Mouse (Mus musculus) midbrain, embryonic 15.5 days (tissue): ENCODE results near the gene Siah1a. TPM values are rescaled to one million over a fixed set of nuclear protein-coding genes. Genes with fewer than 3 reads are reported as not detected.

Experiments
- ATAC-seq: fragments of 200-750 bp; cut with Nextera tagmentation; replicated peaks from 2 replicates; pipeline ENCODE4 v1.8.0; 2017; ENCODE audit warnings: moderate TSS enrichment
- H3K27ac ChIP-seq: fragments of 300-500 bp; sonication (generic); 2 replicates; pipeline ENCODE4 v1.5.1; 2015; ENCODE audit warnings: mild to moderate bottlenecking, inconsistent platforms
- H3K27me3 ChIP-seq: fragments of 300-500 bp; sonication (generic); replicated peaks from 2 replicates; pipeline ENCODE4 v1.6.1; 2015; ENCODE audit warnings: inconsistent platforms
- H3K36me3 ChIP-seq: fragments of 300-500 bp; sonication (generic); replicated peaks from 2 replicates; pipeline ENCODE4 v1.6.1; 2015; ENCODE audit warnings: inconsistent platforms
- H3K4me1 ChIP-seq: fragments of 300-500 bp; sonication (generic); 2 replicates; pipeline ENCODE4 v1.6.1; 2015; ENCODE audit warnings: inconsistent platforms
- H3K4me2 ChIP-seq: fragments of 300-500 bp; sonication (generic); 2 replicates; pipeline ENCODE4 v1.6.1; 2015; ENCODE audit warnings: inconsistent platforms, mild to moderate bottlenecking, moderate library complexity
- H3K4me3 ChIP-seq: fragments of 300-500 bp; sonication (generic); 2 replicates; pipeline ENCODE4 v1.5.1; 2015; ENCODE audit warnings: mild to moderate bottlenecking, inconsistent platforms
- H3K9ac ChIP-seq: fragments of 300-500 bp; sonication (generic); 2 replicates; pipeline ENCODE4 v1.6.1; 2015; ENCODE audit warnings: mild to moderate bottlenecking, inconsistent platforms
- H3K9me3 ChIP-seq: fragments of 300-500 bp; sonication (generic); 2 replicates; pipeline ENCODE4 v1.6.1; 2016; ENCODE audit warnings: inconsistent platforms
- WGBS: fragments of 180-500 bp; shearing (Covaris S2); methylation state at CpG from one replicate; pipeline ENCODE4 v1.1.7; 2015; ENCODE audit warnings: mixed read lengths; 5-methylcytosine and 5-hydroxymethylcytosine counted together
- polyA plus RNA-seq: library from polyadenylated mRNA; unstranded; fragments of >200 nt; fragmentation: Nextera tagmentation; extraction: Ambion mirVana; gene quantifications from 2 replicates; pipeline ENCODE4 v1.2.1, GENCODE M21; 2015

The Siah1a gene
- polyA plus RNA-seq = 74.8 and 76.1 TPM in 2 replicates

DNA sequence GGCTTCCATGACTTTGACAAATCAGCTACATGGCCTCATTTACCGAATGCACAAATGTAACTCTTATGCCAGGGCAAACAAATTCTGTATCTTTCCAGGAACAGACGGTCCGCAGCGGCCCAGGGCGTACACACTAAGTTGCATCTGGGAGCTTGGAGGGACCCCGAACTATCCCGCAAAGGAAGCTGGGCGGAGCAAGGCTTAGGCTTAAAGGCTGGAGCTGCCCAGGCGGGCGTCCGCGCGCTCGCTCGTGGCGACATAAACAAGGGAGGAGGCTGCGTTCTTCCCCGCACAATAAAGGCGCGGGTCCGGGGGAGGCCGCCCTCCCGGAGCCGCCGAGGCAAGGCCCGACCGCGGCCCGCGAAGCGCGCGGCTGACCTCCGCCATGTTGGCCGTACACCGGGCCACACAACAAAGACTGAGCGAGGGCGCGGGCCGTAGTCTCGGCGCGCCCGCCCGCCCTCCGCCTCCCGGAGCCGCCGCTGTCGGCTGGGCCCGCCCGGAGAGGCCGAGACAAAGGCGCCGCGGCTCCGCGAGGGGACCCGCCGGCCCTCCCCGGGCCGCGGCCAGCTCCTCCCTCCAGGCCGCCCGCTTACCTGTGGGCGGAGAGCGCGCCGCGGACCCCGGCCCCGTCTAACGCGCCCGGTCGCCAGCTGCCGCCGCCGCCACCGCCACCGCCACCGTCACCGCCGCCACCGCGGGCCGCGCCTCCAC is at the start of gene Siah1a, which contains the start of gene Gm10638:
Gene Siah1a, minus strand, starts transcription at position 714 of the 714 bp plus-strand sequence.
Gene Gm10638, plus strand, starts transcription at position 479 of the 714 bp plus-strand sequence.
- peak within 1 kb of the TSS; percentile 98 for H3K9ac ChIP-seq
- no peaks in the 10 kb centered on the region for H3K36me3 ChIP-seq
- ATAC-seq = peak; percentile 83
- 1% methylated on average over 69 of the region's 88 CpGs for WGBS
- peak within 1 kb of the TSS; percentile 69 for H3K4me2 ChIP-seq
- peaks cover 43% of the 10 kb centered on the region for H3K4me1 ChIP-seq
- H3K27ac ChIP-seq = peak within 1 kb of the TSS; percentile 98
- H3K9me3 ChIP-seq = no peaks in the 10 kb centered on the region
- no peaks in the 10 kb centered on the region for H3K27me3 ChIP-seq
- H3K4me3 ChIP-seq = peak within 1 kb of the TSS; percentile 96

DNA sequence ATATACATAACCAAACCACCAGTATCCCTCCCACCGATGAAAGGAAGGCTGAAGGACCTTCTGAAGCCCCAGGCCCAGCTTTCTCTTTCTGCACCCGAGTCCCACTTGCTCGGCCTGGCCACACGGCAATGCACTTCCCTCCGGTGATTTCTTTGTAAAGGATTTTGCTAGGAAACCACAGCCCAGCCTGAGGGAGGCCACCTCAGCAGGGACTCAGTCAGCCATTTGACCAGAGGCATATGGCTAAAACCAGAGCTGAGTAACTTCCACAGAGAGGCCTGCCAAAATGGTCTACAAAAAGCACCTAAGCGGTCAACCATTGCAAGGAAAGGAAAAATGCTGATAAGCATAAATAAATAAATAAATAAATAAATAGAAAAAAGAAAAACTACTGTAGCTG is 49.0 kb upstream of the Siah1a start:
- Histone ChIP-seq H3K27ac (no peak overlapping the region), H3K4me2 (no peak overlapping the region), H3K27me3 (no peaks in the 10 kb centered on the region), H3K4me3 (no peak overlapping the region), H3K36me3 (no peaks in the 10 kb centered on the region), H3K9ac (no peak overlapping the region), H3K9me3 (no peaks in the 10 kb centered on the region), H3K4me1 (no peaks in the 10 kb centered on the region)
- ATAC-seq = no peak
- WGBS = 39% methylated on average over 6 of the region's 6 CpGs

DNA sequence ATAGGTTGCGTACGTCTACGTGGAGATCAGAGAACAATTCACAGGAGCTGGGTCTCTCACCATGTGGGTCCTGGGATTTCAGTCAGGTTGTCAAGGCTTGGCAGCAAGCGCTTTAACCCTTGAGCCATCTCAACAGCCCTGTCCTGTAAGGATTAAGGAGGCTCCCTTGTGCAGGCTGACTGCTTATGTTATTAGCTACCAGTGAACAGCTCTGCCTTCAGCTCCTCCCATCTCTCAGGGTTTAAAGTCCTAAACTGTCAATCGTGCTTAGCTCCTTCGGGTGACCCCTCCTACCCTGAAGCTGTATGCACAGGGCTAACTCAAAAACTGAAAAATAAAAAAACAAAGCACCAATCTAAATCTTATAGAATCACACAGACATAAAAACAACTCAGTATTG is 45.8 kb upstream of the Siah1a start:
- 50% methylated on average over 6 of the region's 6 CpGs for WGBS
- ATAC-seq = no peak
- Histone ChIP-seq H3K4me2 (no peak overlapping the region), H3K27ac (no peak overlapping the region), H3K9me3 (no peaks in the 10 kb centered on the region), H3K27me3 (no peaks in the 10 kb centered on the region), H3K9ac (no peak overlapping the region), H3K4me3 (no peak overlapping the region), H3K36me3 (no peaks in the 10 kb centered on the region), H3K4me1 (no peaks in the 10 kb centered on the region)

DNA sequence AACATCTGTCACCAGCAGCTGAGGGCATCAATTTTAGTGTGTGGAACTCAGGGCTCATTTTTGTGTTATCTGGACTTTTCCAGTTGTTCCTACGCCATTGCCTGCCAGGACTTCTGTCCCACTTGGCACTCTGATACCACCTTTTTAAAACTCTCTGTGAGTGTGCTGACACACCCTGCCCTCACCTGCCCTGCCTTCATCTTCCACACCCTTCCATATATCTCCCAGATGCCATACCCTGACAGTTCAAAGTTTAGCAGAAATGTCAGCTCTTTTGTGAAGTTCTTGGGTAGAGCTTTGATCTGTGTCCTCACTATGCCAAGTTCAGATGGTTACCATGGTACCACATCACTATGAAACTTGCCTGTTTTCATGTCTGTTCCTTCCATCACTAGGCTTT is 43.8 kb upstream of the Siah1a start:
- H3K4me2 ChIP-seq = no peak overlapping the region
- H3K4me3 ChIP-seq = no peak overlapping the region
- H3K27ac ChIP-seq = no peak overlapping the region
- H3K9ac ChIP-seq = no peak overlapping the region
- H3K27me3 ChIP-seq = no peaks in the 10 kb centered on the region
- WGBS = 76% methylated on average over 1 of the region's 1 CpGs
- H3K36me3 ChIP-seq = no peaks in the 10 kb centered on the region
- ATAC-seq = no peak
- H3K9me3 ChIP-seq = no peaks in the 10 kb centered on the region
- no peaks in the 10 kb centered on the region for H3K4me1 ChIP-seq

DNA sequence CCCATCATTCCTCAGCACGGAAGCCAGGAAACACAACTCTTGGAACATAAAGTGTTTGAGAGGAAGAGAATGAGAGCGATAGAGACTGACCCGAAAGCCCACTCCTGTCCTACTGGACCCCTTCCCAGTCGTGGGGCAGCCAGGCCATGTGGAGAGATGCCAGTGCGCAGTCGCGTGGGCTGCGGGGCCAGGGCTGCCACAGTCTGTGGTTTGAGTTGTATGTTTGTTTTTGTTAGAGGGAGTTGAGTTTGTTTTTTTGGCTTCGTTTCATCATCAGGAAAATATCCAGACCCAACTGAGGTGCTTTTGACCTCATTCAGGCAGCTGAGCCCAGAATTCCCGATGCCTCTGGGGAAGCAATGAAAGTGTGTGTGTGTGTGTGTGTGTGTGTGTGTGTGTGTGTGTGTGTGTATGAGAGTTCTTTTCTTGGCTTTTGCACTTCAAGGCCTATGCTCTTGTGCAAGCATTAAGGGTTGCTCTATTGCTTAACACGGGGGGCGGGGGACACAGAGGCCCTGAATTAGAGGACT is 42.2 kb upstream of the Siah1a start:
- Histone ChIP-seq H3K4me1 (no peaks in the 10 kb centered on the region), H3K27ac (no peak overlapping the region), H3K4me3 (no peak overlapping the region), H3K36me3 (no peaks in the 10 kb centered on the region), H3K4me2 (no peak overlapping the region), H3K9me3 (no peaks in the 10 kb centered on the region), H3K9ac (no peak overlapping the region), H3K27me3 (no peaks in the 10 kb centered on the region)
- WGBS = 85% methylated on average over 12 of the region's 12 CpGs
- ATAC-seq = no peak

DNA sequence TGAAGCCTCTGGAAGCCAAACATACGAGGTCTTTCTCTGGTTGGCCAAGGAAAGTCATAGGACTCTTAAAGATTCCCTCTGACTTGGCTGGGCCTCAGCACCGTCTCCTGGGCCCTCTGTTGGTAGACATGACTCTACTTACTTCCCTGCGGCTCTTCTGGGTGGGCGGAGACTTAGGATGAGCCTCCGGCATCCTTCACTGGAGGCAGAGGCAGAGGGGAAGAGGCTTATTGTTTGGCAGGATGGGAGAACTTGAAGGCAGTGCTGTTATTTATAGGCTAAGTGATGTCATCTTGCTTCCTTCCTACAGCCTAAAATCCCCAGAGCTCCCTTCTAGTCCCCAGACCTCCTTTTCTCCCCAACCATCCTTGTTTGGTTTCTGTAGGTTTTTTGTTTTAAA is 40.8 kb upstream of the Siah1a start:
- Histone ChIP-seq H3K36me3 (no peaks in the 10 kb centered on the region), H3K4me2 (no peak overlapping the region), H3K9me3 (no peaks in the 10 kb centered on the region), H3K9ac (no peak overlapping the region), H3K27me3 (no peaks in the 10 kb centered on the region), H3K4me3 (no peak overlapping the region), H3K27ac (no peak overlapping the region), H3K4me1 (no peaks in the 10 kb centered on the region)
- no peak for ATAC-seq
- WGBS = 50% methylated on average over 5 of the region's 5 CpGs

DNA sequence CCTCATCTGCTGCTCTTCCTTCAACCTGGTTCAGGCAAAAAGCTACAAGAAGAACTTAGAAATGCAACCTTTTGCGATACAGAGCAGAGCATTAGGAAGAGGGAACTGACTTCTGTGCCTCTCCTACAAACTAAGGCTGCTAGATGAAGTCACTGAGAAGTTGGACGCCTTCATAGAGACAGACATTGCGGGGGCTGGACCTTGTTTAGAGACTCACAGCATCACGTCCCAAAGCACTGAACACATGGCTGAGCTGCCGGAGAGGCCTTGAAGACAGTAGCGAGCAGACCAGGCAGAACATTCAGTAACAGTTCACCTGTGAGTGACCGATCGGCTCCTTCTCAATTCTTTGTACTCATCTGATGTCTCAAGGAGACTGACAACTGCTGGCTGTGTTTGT is 35.4 kb upstream of the Siah1a start:
- no peak for ATAC-seq
- 91% methylated on average over 8 of the region's 8 CpGs for WGBS

DNA sequence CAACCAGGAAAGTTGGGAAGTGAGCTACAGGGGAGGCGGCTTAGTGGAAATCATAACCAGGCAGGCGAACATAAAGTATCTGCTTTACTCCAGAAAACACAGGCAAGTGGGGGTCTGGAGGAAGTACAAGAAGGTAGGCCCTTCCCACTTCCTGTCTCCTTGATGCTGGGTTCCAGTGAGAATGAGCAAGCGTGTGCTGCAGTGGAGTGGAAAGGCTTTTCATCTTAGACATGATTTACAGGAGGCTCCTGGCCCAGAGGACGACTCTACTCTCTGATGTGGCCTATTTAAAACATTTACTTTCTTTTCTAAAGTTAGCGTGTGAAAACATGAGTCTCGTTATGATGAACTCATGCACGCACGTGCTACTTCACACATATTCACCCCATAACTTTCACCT is 33.5 kb upstream of the Siah1a start:
- ATAC-seq = no peak
- H3K4me3 ChIP-seq = no peak overlapping the region
- no peaks in the 10 kb centered on the region for H3K27me3 ChIP-seq
- 85% methylated on average over 8 of the region's 8 CpGs for WGBS
- no peaks in the 10 kb centered on the region for H3K9me3 ChIP-seq
- no peaks in the 10 kb centered on the region for H3K36me3 ChIP-seq
- no peak overlapping the region for H3K27ac ChIP-seq
- no peaks in the 10 kb centered on the region for H3K4me1 ChIP-seq
- H3K4me2 ChIP-seq = no peak overlapping the region
- no peak overlapping the region for H3K9ac ChIP-seq

More for the DNA sequence above, 35.4 kb upstream of the Siah1a start:
- Histone ChIP-seq H3K9ac (no peak overlapping the region), H3K4me2 (no peak overlapping the region), H3K4me3 (no peak overlapping the region), H3K27ac (no peak overlapping the region), H3K36me3 (no peaks in the 10 kb centered on the region), H3K9me3 (no peaks in the 10 kb centered on the region), H3K27me3 (no peaks in the 10 kb centered on the region), H3K4me1 (no peaks in the 10 kb centered on the region)

DNA sequence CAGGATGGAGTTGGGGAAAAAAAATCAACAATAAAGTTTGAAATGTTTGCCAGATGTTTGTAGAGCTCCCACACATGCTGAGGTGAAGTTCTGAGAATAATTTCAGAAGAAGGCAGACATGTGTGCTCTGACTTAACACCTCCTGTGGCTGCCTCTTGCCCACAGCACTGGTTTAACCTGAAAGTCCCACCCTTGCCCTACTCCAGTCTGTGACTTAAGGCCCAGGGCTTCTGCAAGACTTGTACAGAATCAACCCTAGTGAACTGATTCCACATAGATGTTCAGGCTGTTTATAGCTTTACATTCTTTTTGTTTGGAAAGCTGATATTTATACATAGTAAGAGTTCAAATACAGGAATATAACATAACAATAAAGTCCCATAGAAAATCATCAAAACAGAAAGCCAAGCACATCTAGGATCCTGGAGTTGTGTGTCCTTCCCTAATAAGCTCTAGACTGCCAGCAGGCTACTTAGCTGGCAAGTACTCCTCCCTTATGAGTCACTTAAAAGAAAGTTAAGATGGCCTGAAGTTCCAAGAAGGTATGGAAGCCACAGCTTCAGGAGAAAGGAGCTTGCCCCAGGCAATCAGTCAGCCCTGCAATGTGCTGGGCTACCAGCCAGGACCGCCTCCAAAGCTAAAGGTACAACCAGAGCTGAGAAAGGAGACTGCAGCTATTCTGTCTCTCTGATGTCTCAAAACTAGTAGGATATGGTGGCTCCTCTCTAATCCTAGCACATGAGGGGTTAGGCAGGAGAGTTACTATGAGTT is 24.4 kb upstream of the Siah1a start:
- no peaks in the 10 kb centered on the region for H3K4me1 ChIP-seq
- H3K27ac ChIP-seq = no peak overlapping the region
- no peak overlapping the region for H3K9ac ChIP-seq
- WGBS = 73% methylated on average over 1 of the region's 1 CpGs
- no peaks in the 10 kb centered on the region for H3K27me3 ChIP-seq
- no peak overlapping the region for H3K4me2 ChIP-seq
- no peak overlapping the region for H3K4me3 ChIP-seq
- no peaks in the 10 kb centered on the region for H3K36me3 ChIP-seq
- H3K9me3 ChIP-seq = no peaks in the 10 kb centered on the region
- no peak for ATAC-seq

DNA sequence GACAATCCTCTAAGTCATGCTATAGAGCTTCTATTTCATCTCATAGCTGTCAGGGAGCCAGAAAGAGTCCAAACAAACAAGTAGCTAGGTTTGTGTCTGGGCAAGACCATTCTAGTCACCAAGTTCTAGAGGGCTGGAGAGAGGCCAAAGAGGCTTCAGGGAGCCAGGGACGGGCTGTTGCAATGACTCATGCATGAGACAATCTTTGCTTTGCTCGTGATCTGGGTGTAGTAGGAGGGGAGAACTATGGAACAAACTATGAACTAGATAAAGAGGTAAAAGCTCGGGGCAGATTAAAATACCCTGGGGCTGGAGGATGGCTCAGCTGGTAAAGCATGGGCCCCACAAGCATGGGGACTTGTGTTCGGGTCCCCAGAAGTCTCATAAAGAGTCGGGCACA is 22.8 kb upstream of the Siah1a start:
- Histone ChIP-seq H3K4me2 (no peak overlapping the region), H3K9me3 (no peaks in the 10 kb centered on the region), H3K27ac (no peak overlapping the region), H3K36me3 (no peaks in the 10 kb centered on the region), H3K27me3 (no peaks in the 10 kb centered on the region), H3K4me1 (no peaks in the 10 kb centered on the region), H3K4me3 (no peak overlapping the region), H3K9ac (no peak overlapping the region)
- 81% methylated on average over 5 of the region's 5 CpGs for WGBS
- ATAC-seq = no peak

DNA sequence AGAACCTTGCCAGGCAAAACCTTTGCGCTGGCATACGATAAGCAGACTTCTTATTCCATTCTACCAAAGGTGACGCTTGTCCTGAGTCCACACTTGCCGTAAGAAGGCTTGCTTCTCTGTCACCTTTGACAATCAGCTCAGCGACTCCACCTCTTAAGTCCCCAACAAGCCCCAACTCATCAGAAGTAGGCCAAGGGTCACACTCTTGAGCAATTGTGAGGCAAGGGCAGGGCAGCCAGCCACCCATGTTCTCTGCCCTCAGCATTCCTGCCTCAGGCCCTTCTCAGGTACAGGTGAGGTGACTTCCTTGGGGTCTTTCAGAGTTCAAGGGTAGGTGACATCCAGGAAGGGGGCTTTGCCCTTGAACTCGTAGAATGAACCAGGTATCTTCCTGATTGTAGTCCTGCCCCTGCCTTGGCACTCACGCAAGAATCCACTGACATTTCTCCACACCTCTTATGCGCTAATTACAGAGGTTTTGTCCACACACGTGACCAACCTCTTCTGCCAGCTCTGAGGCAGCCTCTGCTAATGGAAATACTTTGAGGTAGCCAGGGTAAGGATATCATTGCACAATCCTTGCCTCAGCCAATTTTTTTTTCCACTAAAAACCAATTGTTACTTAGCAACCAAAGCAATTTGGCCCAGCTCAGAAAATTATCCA is 20.9 kb upstream of the Siah1a start:
- no peaks in the 10 kb centered on the region for H3K9me3 ChIP-seq
- H3K27me3 ChIP-seq = no peaks in the 10 kb centered on the region
- no peaks in the 10 kb centered on the region for H3K36me3 ChIP-seq
- no peak overlapping the region for H3K4me3 ChIP-seq
- no peak overlapping the region for H3K9ac ChIP-seq
- no peak overlapping the region for H3K27ac ChIP-seq
- WGBS = 87% methylated on average over 9 of the region's 9 CpGs
- no peaks in the 10 kb centered on the region for H3K4me1 ChIP-seq
- ATAC-seq = no peak
- no peak overlapping the region for H3K4me2 ChIP-seq

DNA sequence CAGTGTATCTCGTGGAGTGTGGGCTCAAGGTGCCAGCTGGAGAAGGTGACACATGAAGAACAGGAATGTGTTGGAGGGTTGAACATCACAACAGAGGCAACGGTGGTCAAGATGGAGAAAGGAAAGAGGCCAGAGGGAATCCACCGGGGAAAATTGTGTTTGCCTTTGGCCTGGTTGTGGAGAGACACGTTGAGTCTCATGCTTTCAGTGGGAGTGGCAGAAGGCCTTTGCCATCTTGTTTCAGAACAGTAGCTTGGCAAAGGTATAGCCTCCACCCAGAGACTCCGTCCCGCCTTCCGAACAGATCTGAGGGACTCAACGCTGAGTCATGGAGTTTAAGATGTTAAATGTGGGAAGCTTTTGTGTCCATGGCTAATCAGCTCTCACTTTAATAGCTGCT is 19.9 kb upstream of the Siah1a start:
- 95% methylated on average over 8 of the region's 8 CpGs for WGBS
- H3K4me3 ChIP-seq = no peak overlapping the region
- H3K27ac ChIP-seq = no peak overlapping the region
- ATAC-seq = no peak
- no peak overlapping the region for H3K9ac ChIP-seq
- H3K36me3 ChIP-seq = no peaks in the 10 kb centered on the region
- H3K4me2 ChIP-seq = no peak overlapping the region
- no peaks in the 10 kb centered on the region for H3K27me3 ChIP-seq
- H3K9me3 ChIP-seq = no peaks in the 10 kb centered on the region
- no peaks in the 10 kb centered on the region for H3K4me1 ChIP-seq
